Mouse (Mus musculus) embryonic facial prominence, embryonic 11.5 days (tissue): ENCODE results near the gene Cep44. TPM values are rescaled to one million over a fixed set of nuclear protein-coding genes. Genes with fewer than 3 reads are reported as not detected.

Experiments used
- ATAC-seq: fragments of 200-750 bp; cut with Nextera tagmentation; replicated peaks from 2 replicates; pipeline ENCODE4 v1.8.0; 2017; ENCODE audit warnings: low read depth; ENCODE audit not compliant: insufficient number of reproducible peaks, low FRiP score, low TSS enrichment
- DNase-seq: peaks from one replicate; pipeline ENCODE4 v3.0.0-alpha.2; 2015; ENCODE audit warnings: low spot score
- H3K27ac ChIP-seq: fragments of 300-500 bp; sonication (generic); replicated peaks from 2 replicates; pipeline ENCODE4 v1.5.1; 2014; ENCODE audit warnings: mild to moderate bottlenecking, low read depth, low read length, control low read depth
- H3K27me3 ChIP-seq: fragments of 300-500 bp; sonication (generic); 2 replicates; pipeline ENCODE4 v1.6.1; 2014; ENCODE audit warnings: mild to moderate bottlenecking, low read length, moderate library complexity, mixed read lengths; ENCODE audit not compliant: control insufficient read depth, insufficient read depth
- H3K36me3 ChIP-seq: fragments of 300-500 bp; sonication (generic); replicated peaks from 2 replicates; pipeline ENCODE4 v1.6.1; 2014; ENCODE audit warnings: low read depth, mild to moderate bottlenecking, low read length, moderate library complexity, mixed read lengths; ENCODE audit not compliant: control insufficient read depth, insufficient read depth
- H3K4me1 ChIP-seq: fragments of 300-500 bp; sonication (generic); 2 replicates; pipeline ENCODE4 v1.6.1; 2014; ENCODE audit warnings: low read length, mixed read lengths; ENCODE audit not compliant: control insufficient read depth, insufficient read depth
- H3K4me2 ChIP-seq: fragments of 300-500 bp; sonication (generic); 2 replicates; pipeline ENCODE4 v1.6.1; 2014; ENCODE audit warnings: low read depth, mild to moderate bottlenecking, control low read depth, low read length, moderate library complexity
- H3K4me3 ChIP-seq: fragments of 300-500 bp; sonication (generic); 2 replicates; pipeline ENCODE4 v1.5.1; 2014; ENCODE audit warnings: low read depth, low read length, control low read depth
- H3K9ac ChIP-seq: fragments of 300-500 bp; sonication (generic); replicated peaks from 2 replicates; pipeline ENCODE4 v1.6.1; 2014; ENCODE audit warnings: mild to moderate bottlenecking, control low read depth, low read length
- H3K9me3 ChIP-seq: fragments of 300-500 bp; sonication (generic); replicated peaks from 2 replicates; pipeline ENCODE4 v1.6.1; 2016; ENCODE audit warnings: mild to moderate bottlenecking, low read length, inconsistent platforms, mixed read lengths; ENCODE audit not compliant: control insufficient read depth
- WGBS: fragments of 180-500 bp; shearing (Covaris S2); extraction: QIAGEN DNeasy Blood & Tissue Kit; methylation state at CpG from one replicate; pipeline ENCODE4 v1.1.7; 2014; 5-methylcytosine and 5-hydroxymethylcytosine counted together
- polyA plus RNA-seq: library from polyadenylated mRNA; unstranded; fragments of >200 nt; fragmentation: Nextera tagmentation; extraction: Ambion mirVana; gene quantifications from 2 replicates; pipeline ENCODE4 v1.2.1, GENCODE M21; 2014

Cep44 gene
- polyA plus RNA-seq, 1 experiment from 2014 or later = 39.8 TPM

- no peak overlapping the region for H3K9ac ChIP-seq
- 86% methylated on average over 2 of the region's 2 CpGs for WGBS
- no peaks in the 10 kb centered on the region for H3K36me3 ChIP-seq
- no peak overlapping the region for H3K27ac ChIP-seq
- H3K27me3 ChIP-seq = no peaks in the 10 kb centered on the region
- no peaks in the 10 kb centered on the region for H3K9me3 ChIP-seq
- no peak overlapping the region for H3K4me3 ChIP-seq
- H3K4me2 ChIP-seq = no peak overlapping the region
- H3K4me1 ChIP-seq = no peaks in the 10 kb centered on the region
- DNase-seq (no peak), ATAC-seq (no peak; the same call in 1 of the 2 replicates)
Observed at GRCm38 (mm10) chr8:56520249-56520648, 30.6 kb downstream of the Cep44 start.

GRCm38 (mm10) chr8:56518848-56519247 is 32.0 kb downstream of the Cep44 start:
- no peak overlapping the region for H3K4me3 ChIP-seq
- no peaks in the 10 kb centered on the region for H3K27me3 ChIP-seq
- H3K9ac ChIP-seq = no peak overlapping the region
- H3K9me3 ChIP-seq = no peaks in the 10 kb centered on the region
- no peak overlapping the region for H3K27ac ChIP-seq
- WGBS = 81% methylated on average over 6 of the region's 6 CpGs
- DNase-seq (no peak), ATAC-seq (no peak)
- H3K36me3 ChIP-seq = no peaks in the 10 kb centered on the region
- no peaks in the 10 kb centered on the region for H3K4me1 ChIP-seq
- H3K4me2 ChIP-seq = no peak overlapping the region

DNA sequence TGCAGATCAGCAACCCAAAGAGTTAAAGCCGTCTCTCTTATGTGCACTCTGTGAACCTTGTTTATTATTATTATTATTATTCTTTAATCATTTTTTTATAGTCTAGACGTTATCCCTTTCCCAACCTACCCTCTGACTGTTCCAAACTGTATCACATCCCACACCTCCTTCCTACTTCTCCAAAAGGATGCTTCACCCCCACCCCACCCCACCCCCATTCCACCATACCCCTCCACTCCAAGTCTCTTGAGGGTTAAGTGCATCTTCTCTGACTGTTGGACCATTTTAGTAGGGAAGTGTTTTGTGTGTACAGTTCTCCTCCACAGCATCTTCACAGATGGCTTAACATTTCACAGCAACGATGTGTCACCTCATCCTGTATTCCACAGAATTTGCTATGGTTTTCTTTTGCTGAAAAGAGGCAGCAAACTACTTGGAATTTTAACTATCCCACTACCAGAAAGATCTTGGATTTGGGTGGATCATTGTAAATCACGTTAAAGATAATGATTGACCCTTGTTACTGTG is 41.8 kb downstream of the Cep44 start:
- WGBS = 78% methylated on average over 4 of the region's 4 CpGs

DNA sequence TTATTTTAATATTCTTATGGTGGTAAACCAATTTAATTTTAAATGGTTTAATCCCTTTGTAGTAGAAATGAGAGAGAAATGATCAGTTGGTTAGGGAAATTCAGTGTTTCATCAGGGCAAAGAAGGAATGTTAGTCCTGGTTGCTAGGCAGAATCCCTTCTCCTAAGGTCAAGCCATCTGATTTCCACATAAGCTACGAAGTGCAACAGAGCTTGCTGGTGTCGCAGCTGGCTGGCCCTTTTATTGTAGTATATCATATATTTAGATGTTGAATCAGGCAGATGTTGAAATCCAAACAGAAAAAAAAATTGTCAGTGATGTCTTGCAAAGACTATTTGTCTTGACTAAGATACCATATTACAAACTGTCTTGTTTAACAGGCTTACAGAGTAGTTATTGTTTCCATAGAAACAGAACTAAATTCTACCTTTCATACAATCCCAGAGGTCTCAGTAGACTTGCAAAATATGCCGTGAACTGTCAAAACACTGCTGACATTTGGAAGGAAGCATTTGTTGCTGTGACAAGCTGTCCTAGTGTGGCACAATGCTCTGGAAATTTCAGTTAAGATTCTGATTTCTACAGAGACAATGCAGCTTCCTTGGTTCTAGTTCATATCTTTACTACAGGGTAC is 42.4 kb downstream of the Cep44 start:
- H3K27ac ChIP-seq = no peak overlapping the region
- no peak overlapping the region for H3K9ac ChIP-seq
- DNase-seq = no peak
- H3K4me2 ChIP-seq = no peak overlapping the region
- H3K27me3 ChIP-seq = no peaks in the 10 kb centered on the region
- no peak for ATAC-seq
- 77% methylated on average over 3 of the region's 3 CpGs for WGBS
- no peak overlapping the region for H3K4me3 ChIP-seq
- no peaks in the 10 kb centered on the region for H3K9me3 ChIP-seq
- H3K36me3 ChIP-seq = no peaks in the 10 kb centered on the region
- H3K4me1 ChIP-seq = no peaks in the 10 kb centered on the region

More for the DNA sequence above, 41.8 kb downstream of the Cep44 start:
- Histone ChIP-seq H3K36me3 (no peaks in the 10 kb centered on the region), H3K9me3 (no peaks in the 10 kb centered on the region), H3K4me2 (no peak overlapping the region), H3K4me1 (no peaks in the 10 kb centered on the region), H3K27ac (no peak overlapping the region), H3K4me3 (no peak overlapping the region), H3K27me3 (no peaks in the 10 kb centered on the region), H3K9ac (no peak overlapping the region)
- ATAC-seq (no peak), DNase-seq (no peak)

DNA sequence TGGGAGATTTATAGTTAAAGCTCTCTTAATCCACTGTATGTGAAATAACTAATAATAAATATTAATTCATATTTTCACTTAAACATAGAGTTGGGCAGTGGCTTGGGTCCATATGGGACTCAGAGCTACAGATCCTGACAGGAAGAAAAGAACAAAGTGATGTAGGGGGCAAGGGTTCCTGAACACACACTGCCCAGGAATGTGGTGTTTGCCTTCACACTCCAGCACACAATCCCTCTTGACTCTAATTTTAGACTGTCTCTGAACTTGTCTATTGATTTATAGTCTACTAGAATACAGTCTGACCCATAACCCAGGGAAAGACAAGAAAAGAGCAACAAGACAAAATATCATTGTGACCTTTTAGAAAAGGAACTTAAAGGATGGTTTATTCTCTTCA is 48.9 kb downstream of the Cep44 start:
- H3K9me3 ChIP-seq = no peaks in the 10 kb centered on the region
- no peaks in the 10 kb centered on the region for H3K36me3 ChIP-seq
- no peak for DNase-seq
- no peaks in the 10 kb centered on the region for H3K4me1 ChIP-seq
- H3K27ac ChIP-seq = no peak overlapping the region
- no peak overlapping the region for H3K9ac ChIP-seq
- H3K27me3 ChIP-seq = no peaks in the 10 kb centered on the region
- no peak for ATAC-seq
- H3K4me2 ChIP-seq = no peak overlapping the region
- H3K4me3 ChIP-seq = no peak overlapping the region

DNA sequence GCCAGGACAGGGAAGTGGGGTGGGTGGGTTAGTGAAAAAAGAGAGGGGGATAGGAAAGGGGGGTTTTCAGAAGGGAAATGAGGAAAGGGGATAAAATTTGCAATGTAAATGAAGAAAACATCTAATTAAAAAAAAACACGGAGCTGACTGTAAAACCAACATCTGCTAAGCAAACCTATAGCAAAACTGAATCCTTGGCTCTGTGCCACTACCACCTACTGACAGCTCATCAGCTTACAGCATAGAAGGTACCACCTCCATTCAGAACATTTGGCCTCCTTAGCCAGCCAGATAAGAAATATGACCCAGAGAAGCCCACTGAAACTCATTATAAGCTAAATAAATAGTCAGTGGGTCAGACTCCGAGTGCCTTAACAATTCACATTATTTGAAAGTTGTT is 61.4 kb downstream of the Cep44 start:
- Histone ChIP-seq H3K4me3 (no peak overlapping the region), H3K27ac (no peak overlapping the region), H3K9ac (no peak overlapping the region), H3K4me2 (no peak overlapping the region), H3K9me3 (no peaks in the 10 kb centered on the region), H3K4me1 (no peaks in the 10 kb centered on the region), H3K36me3 (no peaks in the 10 kb centered on the region), H3K27me3 (no peaks in the 10 kb centered on the region)
- DNase-seq = no peak
- ATAC-seq = no peak
- 56% methylated on average over 2 of the region's 2 CpGs for WGBS

GRCm38 (mm10) chr8:56486006-56486405 is 64.8 kb downstream of the Cep44 start:
- Histone ChIP-seq H3K9me3 (no peaks in the 10 kb centered on the region), H3K27me3 (no peaks in the 10 kb centered on the region), H3K4me3 (no peak overlapping the region), H3K4me2 (no peak overlapping the region), H3K36me3 (no peaks in the 10 kb centered on the region), H3K9ac (no peak overlapping the region), H3K4me1 (no peaks in the 10 kb centered on the region), H3K27ac (no peak overlapping the region)
- WGBS = 35% methylated on average over 3 of the region's 3 CpGs
- peak; percentile 63 for DNase-seq
- no peak for ATAC-seq
